Mouse (Mus musculus): ENCODE results near the gene Prr18.

- TF ChIP-seq USF1 (IDR thresholded peaks at IDR 0.05; ENCODE audit: low read depth) (no peak), CTCF (IDR thresholded peaks at IDR 0.05; ENCODE audit: control insufficient read depth, insufficient read depth, insufficient read length) (no peak)
Observed at GRCm38 (mm10) chr17:8297746-8298145, 39.5 kb upstream of the Prr18 start.

Data from C2C12 (cell line).